Mouse (Mus musculus) liver, adult 2 months (tissue): ENCODE measurements at regions not wholly inside any gene's neighbourhood (a gene's known extent, or its start where the extent isn't known, plus 50 kb on each side); places are given as distances from the start of the nearest gene placed in this dataset.

Experiments used
- CTCF ChIP-seq: fragments of 200-500 bp; IDR thresholded peaks from 2 replicates; pipeline ENCODE4 v1.5.1; 2011; ENCODE audit warnings: low read depth, low read length, control low read depth
- POLR2A ChIP-seq: fragments of 200-500 bp; IDR thresholded peaks from 2 replicates; pipeline ENCODE4 v1.6.1; 2011; ENCODE audit warnings: low read length, control low read depth; ENCODE audit not compliant: insufficient read depth; ENCODE audit errors: extremely low read depth

GRCm38 (mm10) chr17:50410296-50410695 is 98.9 kb upstream of the Plcl2 start:
- TF ChIP-seq CTCF (no peak), POLR2A (no peak)
